Mouse (Mus musculus) midbrain, embryonic 13.5 days (tissue): Measurements from ENCODE around the gene Med13l. TPM values are rescaled to one million over a fixed set of nuclear protein-coding genes. Genes with fewer than 3 reads are reported as not detected.
A peak's percentile ranks its signal among the peaks of the same experiment; 100 is the strongest.

Experiments
- ATAC-seq: fragments of 200-750 bp; cut with Nextera tagmentation; 2 replicates; pipeline ENCODE4 v1.8.0; 2017; ENCODE audit warnings: mild to moderate bottlenecking, moderate TSS enrichment, moderate library complexity
- H3K27ac ChIP-seq: fragments of 300-500 bp; sonication (generic); 2 replicates; pipeline ENCODE4 v1.5.1; 2015; ENCODE audit warnings: inconsistent platforms, mild to moderate bottlenecking, moderate library complexity
- H3K27me3 ChIP-seq: fragments of 300-500 bp; sonication (generic); 2 replicates; pipeline ENCODE4 v1.6.1; 2015; ENCODE audit warnings: mild to moderate bottlenecking, inconsistent platforms
- H3K36me3 ChIP-seq: fragments of 300-500 bp; sonication (generic); 2 replicates; pipeline ENCODE4 v1.6.1; 2015; ENCODE audit warnings: mild to moderate bottlenecking, inconsistent platforms
- H3K4me1 ChIP-seq: fragments of 300-500 bp; sonication (generic); replicated peaks from 2 replicates; pipeline ENCODE4 v1.6.1; 2015; ENCODE audit warnings: inconsistent platforms
- H3K4me2 ChIP-seq: fragments of 300-500 bp; sonication (generic); replicated peaks from 2 replicates; pipeline ENCODE4 v1.6.1; 2015; ENCODE audit warnings: moderate library complexity, mild to moderate bottlenecking, inconsistent platforms
- H3K4me3 ChIP-seq: fragments of 300-500 bp; sonication (generic); replicated peaks from 2 replicates; pipeline ENCODE4 v1.5.1; 2015; ENCODE audit warnings: mild to moderate bottlenecking, inconsistent platforms
- H3K9ac ChIP-seq: fragments of 300-500 bp; sonication (generic); replicated peaks from 2 replicates; pipeline ENCODE4 v1.6.1; 2015; ENCODE audit warnings: mild to moderate bottlenecking, inconsistent platforms
- H3K9me3 ChIP-seq: fragments of 300-500 bp; sonication (generic); 2 replicates; pipeline ENCODE4 v1.6.1; 2016; ENCODE audit warnings: mild to moderate bottlenecking, inconsistent platforms
- WGBS: fragments of 180-500 bp; shearing (Covaris S2); methylation state at CpG from one replicate; pipeline ENCODE4 v1.1.7; 2015; 5-methylcytosine and 5-hydroxymethylcytosine counted together
- polyA plus RNA-seq: library from polyadenylated mRNA; unstranded; fragments of >200 nt; fragmentation: Nextera tagmentation; extraction: Ambion mirVana; gene quantifications from 2 replicates; pipeline ENCODE4 v1.2.1, GENCODE M21; 2015

The Med13l gene
- polyA plus RNA-seq, 1 experiment from 2014 or later = 16.9 TPM

DNA sequence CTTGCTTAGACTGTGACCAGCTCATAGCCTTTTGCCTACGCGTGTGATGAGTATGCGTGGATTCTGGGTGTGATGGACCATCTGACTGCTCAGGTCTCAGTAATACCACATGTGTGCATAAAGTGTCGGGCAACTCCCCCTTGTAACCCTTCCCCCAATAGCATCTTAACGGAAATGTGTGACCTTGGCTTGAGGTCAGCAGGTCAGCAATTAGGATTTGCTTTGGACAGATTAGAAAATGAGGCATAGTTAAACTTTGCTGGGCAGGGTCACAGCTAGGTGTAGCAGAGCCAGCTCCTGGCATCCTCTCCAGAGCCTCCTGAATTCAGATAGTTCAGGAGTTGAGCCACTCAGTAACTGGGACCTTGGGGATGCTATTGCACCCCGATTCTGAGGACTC, 1.6 kb upstream of the Med13l start:
- Histone ChIP-seq H3K27ac (no peak overlapping the region), H3K4me3 (no peak overlapping the region), H3K9me3 (no peaks in the 10 kb centered on the region), H3K36me3 (no peaks in the 10 kb centered on the region), H3K9ac (no peak overlapping the region), H3K4me2 (no peak overlapping the region), H3K27me3 (no peaks in the 10 kb centered on the region), H3K4me1 (peaks cover 25% of the 10 kb centered on the region)
- no peak for ATAC-seq
- 89% methylated on average over 6 of the region's 6 CpGs for WGBS

GRCm38 (mm10) chr5:118559584-118560384, 695 bp upstream of the Med13l start:
- Histone ChIP-seq H3K4me2 (peak overlapping the region; percentile 82), H3K4me3 (peak overlapping the region; percentile 87), H3K27me3 (no peaks in the 10 kb centered on the region), H3K4me1 (peaks cover 33% of the 10 kb centered on the region), H3K9ac (peak overlapping the region; percentile 93), H3K9me3 (no peaks in the 10 kb centered on the region), H3K27ac (peak overlapping the region; percentile 98), H3K36me3 (no peaks in the 10 kb centered on the region)
- WGBS = 1% methylated on average over 58 of the region's 101 CpGs
- ATAC-seq = peak; percentile 94

DNA sequence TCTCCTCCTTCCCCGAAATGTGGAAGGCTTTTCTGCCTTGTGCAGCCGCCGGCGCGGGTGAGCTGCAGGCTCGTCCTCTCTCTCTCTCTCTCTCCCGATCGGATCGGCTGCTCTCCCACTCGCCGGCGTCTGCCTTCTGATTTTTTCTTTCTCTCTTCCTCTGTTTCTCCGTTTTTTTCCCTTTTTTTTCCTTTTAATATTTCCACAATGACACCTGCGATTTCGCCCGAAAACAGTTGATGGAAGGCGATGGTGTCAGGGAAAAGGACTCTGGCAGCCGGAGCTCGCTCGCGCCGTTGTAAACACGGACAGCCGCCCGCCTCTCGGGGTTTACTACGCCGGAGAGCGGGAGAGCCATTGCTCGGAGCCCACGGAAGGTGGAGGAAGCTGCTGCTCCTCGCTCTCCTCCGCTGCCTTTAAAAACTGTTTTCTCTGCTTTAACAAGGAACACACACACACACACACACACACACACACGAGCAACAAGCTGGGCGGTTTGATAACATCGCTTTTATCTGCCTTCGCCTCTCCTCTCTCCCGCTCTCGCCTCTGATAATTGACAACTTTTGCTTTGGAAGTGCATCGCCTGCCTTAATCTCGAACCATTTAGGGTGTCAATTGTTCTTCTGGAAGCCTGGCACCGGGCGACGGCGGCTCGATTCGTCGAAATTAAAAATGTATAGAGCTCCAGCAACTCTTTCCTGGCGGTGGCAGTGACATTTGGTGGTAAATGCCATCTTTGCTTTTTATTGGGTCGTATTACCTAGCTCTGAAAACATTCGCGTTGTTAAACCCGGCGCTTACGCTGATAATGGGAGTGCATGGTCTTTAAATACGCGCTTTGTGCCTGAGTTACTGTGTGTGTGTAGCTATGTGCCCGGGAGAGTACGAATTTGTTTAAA, 858 bp downstream of the Med13l start:
- Histone ChIP-seq H3K9me3 (no peaks in the 10 kb centered on the region), H3K4me2 (peak overlapping the region; percentile 82), H3K9ac (peak overlapping the region; percentile 93), H3K27ac (peak overlapping the region; percentile 98), H3K4me3 (peak overlapping the region; percentile 87), H3K27me3 (no peaks in the 10 kb centered on the region), H3K36me3 (no peaks in the 10 kb centered on the region), H3K4me1 (peaks cover 48% of the 10 kb centered on the region)
- under 1% methylated on average over 58 of the region's 59 CpGs for WGBS
- ATAC-seq = no peak

DNA sequence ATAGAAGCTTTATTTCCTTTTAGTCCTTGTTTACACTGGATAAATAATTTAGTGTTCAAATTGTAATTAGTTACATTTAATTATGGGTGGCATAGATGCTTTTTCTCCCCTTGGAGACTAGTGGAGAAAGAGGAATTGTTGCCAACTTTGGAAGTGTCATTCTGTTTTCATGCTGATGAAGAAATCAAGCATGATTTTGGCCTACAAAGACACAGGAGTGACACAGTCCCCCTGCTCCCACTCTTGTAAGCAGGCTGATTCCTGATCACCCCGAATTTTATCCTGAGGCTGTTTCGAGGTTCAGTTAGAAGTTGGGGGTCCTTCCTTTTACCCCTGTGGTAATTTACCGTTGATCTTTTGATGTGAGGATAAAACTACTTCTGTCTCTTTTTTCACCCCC, 1.7 kb downstream of the Med13l start:
- Histone ChIP-seq H3K4me3 (peak overlapping the region; percentile 87), H3K36me3 (no peaks in the 10 kb centered on the region), H3K4me2 (peak overlapping the region; percentile 82), H3K4me1 (peaks cover 57% of the 10 kb centered on the region), H3K27me3 (no peaks in the 10 kb centered on the region), H3K9ac (peak overlapping the region; percentile 93), H3K9me3 (no peaks in the 10 kb centered on the region), H3K27ac (no peak overlapping the region)
- 43% methylated on average over 3 of the region's 3 CpGs for WGBS
- no peak for ATAC-seq

DNA sequence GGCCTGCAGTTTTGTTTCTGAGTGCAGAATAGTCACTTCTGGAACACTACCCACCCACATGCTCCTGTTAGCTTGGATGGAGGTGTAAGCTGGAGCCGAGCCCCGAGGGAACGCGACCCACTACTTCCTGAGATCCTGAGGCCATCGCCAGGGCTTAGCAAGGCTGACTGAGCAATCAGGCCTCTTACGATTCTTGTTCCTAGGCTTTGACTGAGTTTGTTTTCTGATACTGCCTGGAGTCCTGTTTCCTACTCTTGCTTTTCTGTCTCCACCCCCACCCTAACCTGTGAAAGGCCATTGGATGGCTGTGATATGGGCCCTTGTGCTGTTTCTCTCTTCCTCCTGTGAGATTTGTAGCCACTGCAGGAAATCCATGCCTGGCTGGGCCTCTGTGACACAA, 3.1 kb downstream of the Med13l start:
- Histone ChIP-seq H3K27ac (no peak overlapping the region), H3K4me3 (0 out of 2 replicates have a peak overlapping the region, but pooled peaks have one; percentile 2), H3K4me2 (peak overlapping the region; percentile 19), H3K36me3 (no peaks in the 10 kb centered on the region), H3K4me1 (peaks cover 71% of the 10 kb centered on the region), H3K9me3 (no peaks in the 10 kb centered on the region), H3K27me3 (no peaks in the 10 kb centered on the region), H3K9ac (no peak overlapping the region; the same call in 1 of the 2 replicates)
- no peak for ATAC-seq
- WGBS = 29% methylated on average over 6 of the region's 6 CpGs

- peaks cover 88% of the 10 kb centered on the region for H3K4me1 ChIP-seq
- no peak for ATAC-seq
- H3K9me3 ChIP-seq = no peaks in the 10 kb centered on the region
- no peak overlapping the region for H3K4me2 ChIP-seq
- H3K27ac ChIP-seq = no peak overlapping the region
- 5% methylated on average over 7 of the region's 7 CpGs for WGBS
- no peak overlapping the region for H3K4me3 ChIP-seq
- H3K9ac ChIP-seq = no peak overlapping the region
- H3K36me3 ChIP-seq = no peaks in the 10 kb centered on the region
- no peaks in the 10 kb centered on the region for H3K27me3 ChIP-seq
Measured at GRCm38 (mm10) chr5:118567395-118567794, 6.9 kb downstream of the Med13l start.

DNA sequence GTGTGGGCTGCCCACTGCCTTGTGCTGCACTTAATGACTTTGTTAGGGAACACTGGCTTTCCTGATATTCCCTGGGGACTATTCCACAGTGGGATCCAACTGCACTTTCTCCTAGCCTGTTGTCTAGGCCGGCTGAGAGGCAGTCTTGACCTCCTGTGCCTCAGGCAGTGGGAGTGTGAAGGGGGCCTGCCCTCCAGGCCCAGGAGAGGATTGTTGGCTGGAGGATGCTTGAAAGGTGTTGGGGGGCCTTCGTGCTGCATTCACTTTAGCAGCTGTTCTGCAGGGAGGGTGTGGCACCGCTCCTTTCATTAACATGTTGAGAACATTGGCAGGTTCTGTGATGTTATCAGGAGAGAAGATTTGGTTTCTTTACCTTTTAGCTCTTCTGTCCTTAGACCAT, 8.5 kb downstream of the Med13l start:
- Histone ChIP-seq H3K4me3 (no peak overlapping the region), H3K9ac (no peak overlapping the region), H3K27ac (no peak overlapping the region), H3K4me1 (peaks cover 83% of the 10 kb centered on the region), H3K27me3 (no peaks in the 10 kb centered on the region), H3K9me3 (no peaks in the 10 kb centered on the region), H3K36me3 (no peaks in the 10 kb centered on the region), H3K4me2 (no peak overlapping the region)
- 36% methylated on average over 3 of the region's 3 CpGs for WGBS
- ATAC-seq = no peak

- Histone ChIP-seq H3K9me3 (no peaks in the 10 kb centered on the region), H3K27ac (no peak overlapping the region), H3K4me1 (peaks cover 84% of the 10 kb centered on the region), H3K9ac (no peak overlapping the region), H3K4me3 (no peak overlapping the region), H3K27me3 (no peaks in the 10 kb centered on the region), H3K4me2 (no peak overlapping the region), H3K36me3 (no peaks in the 10 kb centered on the region)
- ATAC-seq = no peak
- 45% methylated on average over 20 of the region's 20 CpGs for WGBS
Measured at GRCm38 (mm10) chr5:118569606-118570580, 9.4 kb downstream of the Med13l start.

GRCm38 (mm10) chr5:118571504-118571903, 11.0 kb downstream of the Med13l start:
- Histone ChIP-seq H3K9me3 (no peaks in the 10 kb centered on the region), H3K9ac (no peak overlapping the region), H3K4me3 (no peak overlapping the region), H3K4me2 (no peak overlapping the region), H3K4me1 (peaks cover 78% of the 10 kb centered on the region), H3K27ac (no peak overlapping the region), H3K27me3 (no peaks in the 10 kb centered on the region), H3K36me3 (no peaks in the 10 kb centered on the region)
- no peak for ATAC-seq
- WGBS = 53% methylated on average over 4 of the region's 4 CpGs

GRCm38 (mm10) chr5:118574236-118574635, 13.8 kb downstream of the Med13l start:
- 64% methylated on average over 3 of the region's 3 CpGs for WGBS

DNA sequence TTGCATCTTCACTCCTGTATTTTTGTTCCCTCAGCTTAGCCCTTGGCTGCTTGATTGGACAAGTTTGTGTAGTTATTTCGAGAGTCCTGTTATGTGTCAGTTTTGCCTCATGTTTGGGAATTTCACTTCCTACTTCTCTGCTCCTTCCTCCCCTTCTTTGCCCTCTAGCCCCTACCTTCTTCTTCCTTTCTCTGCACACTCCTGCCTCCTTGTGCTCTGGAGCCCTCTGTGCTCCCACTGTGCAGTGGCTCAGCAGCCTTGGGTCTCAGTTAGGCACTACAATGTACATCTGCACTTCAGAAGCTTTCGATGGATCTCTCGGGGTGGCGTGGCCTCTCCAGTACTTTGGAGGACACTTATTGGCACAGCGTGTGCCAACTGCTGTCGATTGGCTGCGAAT, 14.5 kb downstream of the Med13l start:
- H3K9me3 ChIP-seq = no peaks in the 10 kb centered on the region
- H3K27ac ChIP-seq = no peak overlapping the region
- H3K36me3 ChIP-seq = no peaks in the 10 kb centered on the region
- WGBS = 72% methylated on average over 7 of the region's 7 CpGs
- no peak for ATAC-seq
- no peak overlapping the region for H3K4me3 ChIP-seq
- H3K4me1 ChIP-seq = peaks cover 67% of the 10 kb centered on the region
- H3K4me2 ChIP-seq = no peak overlapping the region
- no peaks in the 10 kb centered on the region for H3K27me3 ChIP-seq
- H3K9ac ChIP-seq = no peak overlapping the region

More at GRCm38 (mm10) chr5:118574236-118574635, 13.8 kb downstream of the Med13l start:
- Histone ChIP-seq H3K9me3 (no peaks in the 10 kb centered on the region), H3K36me3 (no peaks in the 10 kb centered on the region), H3K9ac (no peak overlapping the region), H3K27ac (no peak overlapping the region), H3K4me3 (no peak overlapping the region), H3K27me3 (no peaks in the 10 kb centered on the region), H3K4me1 (peaks cover 69% of the 10 kb centered on the region), H3K4me2 (no peak overlapping the region)
- ATAC-seq = no peak
